In genomic region chr2:110229143-110230087, GRCm38 (mm10) we compare ENCODE assay signal across 8 mouse cellular contexts.
DNase-seq lines count a peak whose midpoint lies in the region; ATAC-seq lines count a peak whose summit lies in the region.

No protein-coding gene starts in this region.

- H3K27me3 ChIP-seq in hindbrain, embryonic 13.5 days = no peaks in the 10 kb centered on the region

- no peaks in the 10 kb centered on the region for H3K9me3 ChIP-seq in hindbrain, embryonic 13.5 days

- no peak overlapping the region for H3K4me3 ChIP-seq in hindbrain, embryonic 13.5 days

- DNase-seq in CD4-positive, CD25-positive, alpha-beta regulatory T cell, adult 2 months (ENCODE audit: low read depth, low spot score) = peak; percentile 10
- DNase-seq in cerebellum, adult 11-12 months = peak; percentile 19
- DNase-seq in forelimb bud, embryonic 11.5 days (ENCODE audit: low read depth, low spot score) = peak; percentile 87
- DNase-seq in layer of hippocampus, adult 9-11 months = peak; percentile 51
- peak; percentile 62 for DNase-seq in lung, postnatal 25 days (ENCODE audit: low spot score)
- peak; percentile 31 for DNase-seq in right cerebral cortex, postnatal 25 days

- H3K36me3 ChIP-seq in hindbrain, embryonic 13.5 days = no peaks in the 10 kb centered on the region

- 41% methylated on average over 15 of the region's 15 CpGs for WGBS in hindbrain, embryonic 13.5 days

- H3K4me2 ChIP-seq in hindbrain, embryonic 13.5 days = 0 out of 2 replicates have a peak overlapping the region, but pooled peaks have one; percentile 21

- no peaks in the 10 kb centered on the region for H3K4me1 ChIP-seq in hindbrain, embryonic 13.5 days (replicated peaks)

- no peak overlapping the region for H3K27ac ChIP-seq in hindbrain, embryonic 13.5 days

- ATAC-seq in CD4-positive, CD25-positive, alpha-beta regulatory T cell, adult 4 months = no peak
- peak; percentile 82 for ATAC-seq in hindbrain, embryonic 13.5 days (ENCODE audit: low FRiP score)

- H3K9ac ChIP-seq in hindbrain, embryonic 13.5 days = 0 out of 2 replicates have a peak overlapping the region, but pooled peaks have one; percentile 3

Comparison
In these comparisons a context has a peak if more than half of its experiments do, and no peak if none do; other contexts are left out.
1. DNase-seq: peak in every context shown above with its lines; median percentile 87 in forelimb bud, embryonic 11.5 days; 62 in lung, postnatal 25 days; 51 in layer of hippocampus, adult 9-11 months; 31 in right cerebral cortex, postnatal 25 days; 19 in cerebellum, adult 11-12 months; 10 in CD4-positive, CD25-positive, alpha-beta regulatory T cell, adult 2 months.